Mouse (Mus musculus): ENCODE results near the gene Atg16l1. TPM values are rescaled to one million over a fixed set of nuclear protein-coding genes. Genes with fewer than 3 reads are reported as not detected.
"Not testable (repeated sequence)": the region's sequence is repeated elsewhere in the genome, so short reads cannot be mapped to it uniquely, and the experiment has no call there.

Gene Atg16l1
- total RNA-seq, 2 experiments from 2014 or later: 61.1 to 64.7 TPM

GRCm38 (mm10) chr1:87771724-87772123 lies 16.1 kb downstream of the Atg16l1 start:
- DNase-seq (ENCODE audit: low spot score in 2 of 2): no peak

GRCm38 (mm10) chr1:87773336-87773735 lies 17.7 kb downstream of the Atg16l1 start:
- no peak for DNase-seq (ENCODE audit: low spot score in 2 of 2)

GRCm38 (mm10) chr1:87774845-87775244 lies 19.2 kb downstream of the Atg16l1 start:
- no peak for DNase-seq (ENCODE audit: low spot score in 2 of 2)

- no peak for DNase-seq (ENCODE audit: low spot score in 2 of 2)
Measured at GRCm38 (mm10) chr1:87779204-87779785, 23.6 kb downstream of the Atg16l1 start.

GRCm38 (mm10) chr1:87785703-87786102 lies 30.0 kb downstream of the Atg16l1 start:
- DNase-seq (ENCODE audit: low spot score in 2 of 2): no peak

GRCm38 (mm10) chr1:87786251-87786650 lies 30.6 kb downstream of the Atg16l1 start:
- peak; percentile 66 to 76 for DNase-seq (ENCODE audit: low spot score in 2 of 2)

GRCm38 (mm10) chr1:87789665-87790064 lies 34.0 kb downstream of the Atg16l1 start:
- DNase-seq (ENCODE audit: low spot score in 2 of 2): no peak

- DNase-seq (ENCODE audit: low spot score in 2 of 2): no peak
Measured at GRCm38 (mm10) chr1:87792438-87793137, 36.9 kb downstream of the Atg16l1 start.

- no peak for DNase-seq (ENCODE audit: low spot score in 2 of 2)
Measured at GRCm38 (mm10) chr1:87793138-87793449, 37.4 kb downstream of the Atg16l1 start.

- no peak for DNase-seq (ENCODE audit: low spot score in 2 of 2)
Measured at GRCm38 (mm10) chr1:87797702-87798101, 42.0 kb downstream of the Atg16l1 start.

GRCm38 (mm10) chr1:87798306-87798705 lies 42.6 kb downstream of the Atg16l1 start:
- peak; percentile 60 to 80 for DNase-seq (ENCODE audit: low spot score in 2 of 2)

- no peak for DNase-seq (ENCODE audit: low spot score in 2 of 2)
Measured at GRCm38 (mm10) chr1:87803576-87803975, 47.9 kb downstream of the Atg16l1 start, which contains the start of gene Sag. TSS of gene Sag (plus strand) at chr1:87803680.

GRCm38 (mm10) chr1:87807751-87808150 lies 52.1 kb downstream of the Atg16l1 start:
- DNase-seq (ENCODE audit: low spot score in 2 of 2): no peak

- DNase-seq (ENCODE audit: low spot score in 2 of 2): no peak
Measured at GRCm38 (mm10) chr1:87811391-87811790, 55.7 kb downstream of the Atg16l1 start.

GRCm38 (mm10) chr1:87812061-87812460 lies 56.4 kb downstream of the Atg16l1 start:
- no peak for DNase-seq (ENCODE audit: low spot score in 2 of 2)

- peak; percentile 80 to 90 for DNase-seq (ENCODE audit: low spot score in 2 of 2)
Measured at GRCm38 (mm10) chr1:87813155-87813554, 57.5 kb downstream of the Atg16l1 start.

- DNase-seq (ENCODE audit: low spot score in 2 of 2): peak in 1 of 2 experiments; percentile 48
Measured at GRCm38 (mm10) chr1:87813681-87814080, 58.0 kb downstream of the Atg16l1 start.

- no peak for DNase-seq (ENCODE audit: low spot score in 2 of 2)
Measured at GRCm38 (mm10) chr1:87824420-87824995, 68.8 kb downstream of the Atg16l1 start.

GRCm38 (mm10) chr1:87825281-87825680 lies 69.6 kb downstream of the Atg16l1 start:
- no peak for DNase-seq (ENCODE audit: low spot score in 2 of 2)

GRCm38 (mm10) chr1:87825991-87826390 lies 70.3 kb downstream of the Atg16l1 start:
- DNase-seq (ENCODE audit: low spot score in 2 of 2): no peak

- DNase-seq (ENCODE audit: low spot score in 2 of 2): no peak
Measured at GRCm38 (mm10) chr1:87826474-87826873, 70.8 kb downstream of the Atg16l1 start.

- DNase-seq (ENCODE audit: low spot score in 2 of 2): not testable (repeated sequence)
Measured at GRCm38 (mm10) chr1:87827476-87827875, 71.8 kb downstream of the Atg16l1 start.

- no peak for DNase-seq (ENCODE audit: low spot score in 2 of 2)
Measured at GRCm38 (mm10) chr1:87828185-87828584, 72.5 kb downstream of the Atg16l1 start.
